Mouse (Mus musculus) stomach, embryonic 16.5 days (tissue): ENCODE data around the gene Satb2. TPM values are rescaled to one million over a fixed set of nuclear protein-coding genes. Genes with fewer than 3 reads are reported as not detected.
"Not testable (repeated sequence)": the region's sequence is repeated elsewhere in the genome, so short reads cannot be mapped to it uniquely, and the experiment has no call there.

Experiments used
- ATAC-seq: fragments of 200-750 bp; cut with Nextera tagmentation; 2 replicates; pipeline ENCODE4 v1.8.0; 2017; ENCODE audit warnings: moderate number of reproducible peaks, moderate TSS enrichment; ENCODE audit not compliant: insufficient read depth, low FRiP score
- H3K27ac ChIP-seq: fragments of 300-500 bp; sonication (generic); 2 replicates; pipeline ENCODE4 v1.5.1; 2014; ENCODE audit warnings: low read length
- H3K27me3 ChIP-seq: fragments of 300-500 bp; sonication (generic); 2 replicates; pipeline ENCODE4 v1.6.1; 2014; ENCODE audit warnings: low read length, control low read depth, mixed read lengths; ENCODE audit not compliant: control insufficient read depth, insufficient read depth
- H3K36me3 ChIP-seq: fragments of 300-500 bp; sonication (generic); 2 replicates; pipeline ENCODE4 v1.6.1; 2014; ENCODE audit warnings: low read length; ENCODE audit not compliant: control insufficient read depth, insufficient read depth
- H3K4me1 ChIP-seq: fragments of 300-500 bp; sonication (generic); 2 replicates; pipeline ENCODE4 v1.6.1; 2014; ENCODE audit warnings: low read length, control low read depth, mixed read lengths; ENCODE audit not compliant: control insufficient read depth, insufficient read depth
- H3K4me2 ChIP-seq: fragments of 300-500 bp; sonication (generic); 2 replicates; pipeline ENCODE4 v1.6.1; 2014; ENCODE audit warnings: low read depth, low read length, mixed read lengths
- H3K4me3 ChIP-seq: fragments of 300-500 bp; sonication (generic); replicated peaks from 2 replicates; pipeline ENCODE4 v1.5.1; 2014; ENCODE audit warnings: mild to moderate bottlenecking, low read length
- H3K9ac ChIP-seq: fragments of 300-500 bp; sonication (generic); 2 replicates; pipeline ENCODE4 v1.6.1; 2014; ENCODE audit warnings: low read length
- H3K9me3 ChIP-seq: fragments of 300-500 bp; sonication (generic); replicated peaks from 2 replicates; pipeline ENCODE4 v1.6.1; 2016; ENCODE audit warnings: low read length, control low read depth; ENCODE audit not compliant: control insufficient read depth
- WGBS: fragments of 180-500 bp; shearing (Covaris S2); extraction: QIAGEN DNeasy Blood & Tissue Kit; methylation state at CpG from one replicate; pipeline ENCODE4 v1.1.7; 2014; 5-methylcytosine and 5-hydroxymethylcytosine counted together
- polyA plus RNA-seq: library from polyadenylated mRNA; unstranded; fragments of >200 nt; fragmentation: Nextera tagmentation; extraction: Ambion mirVana; gene quantifications from 2 replicates; pipeline ENCODE4 v1.2.1, GENCODE M21; 2015

Gene Satb2
- polyA plus RNA-seq, 1 experiment from 2014 or later, result 0.31 TPM

GRCm38 (mm10) chr1:56811486-56811885, 167.0 kb downstream of the Satb2 start:
- Histone ChIP-seq H3K4me2 (no peak overlapping the region), H3K4me3 (no peak overlapping the region), H3K27ac (no peak overlapping the region), H3K9me3 (no peaks in the 10 kb centered on the region), H3K9ac (no peak overlapping the region), H3K36me3 (no peaks in the 10 kb centered on the region), H3K27me3 (no peaks in the 10 kb centered on the region), H3K4me1 (no peaks in the 10 kb centered on the region)
- 89% methylated on average over 3 of the region's 3 CpGs for WGBS
- ATAC-seq, result no peak

DNA sequence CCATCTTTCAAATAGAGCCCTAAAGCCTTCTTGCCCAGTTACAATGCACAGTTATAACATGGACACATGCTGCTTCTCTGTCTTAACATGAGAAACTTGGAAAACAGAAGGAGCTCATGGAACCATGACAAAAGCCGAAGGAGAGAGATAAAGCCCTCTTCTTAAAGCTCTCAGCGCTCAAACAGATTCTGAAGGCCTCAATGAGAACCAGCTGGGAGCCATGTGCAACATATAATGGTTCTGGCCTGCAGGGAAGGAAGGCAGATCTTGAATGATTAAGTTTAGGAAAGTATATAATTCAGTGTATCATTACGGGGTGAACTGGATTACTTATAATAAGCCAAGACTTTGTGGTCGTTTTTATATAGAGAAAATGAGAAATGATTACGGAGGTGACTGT, 172.4 kb downstream of the Satb2 start:
- Histone ChIP-seq H3K9ac (no peak overlapping the region), H3K27ac (no peak overlapping the region), H3K36me3 (no peaks in the 10 kb centered on the region), H3K27me3 (no peaks in the 10 kb centered on the region), H3K4me3 (no peak overlapping the region), H3K4me1 (no peaks in the 10 kb centered on the region), H3K4me2 (no peak overlapping the region), H3K9me3 (no peaks in the 10 kb centered on the region)
- no peak for ATAC-seq
- 70% methylated on average over 5 of the region's 5 CpGs for WGBS

DNA sequence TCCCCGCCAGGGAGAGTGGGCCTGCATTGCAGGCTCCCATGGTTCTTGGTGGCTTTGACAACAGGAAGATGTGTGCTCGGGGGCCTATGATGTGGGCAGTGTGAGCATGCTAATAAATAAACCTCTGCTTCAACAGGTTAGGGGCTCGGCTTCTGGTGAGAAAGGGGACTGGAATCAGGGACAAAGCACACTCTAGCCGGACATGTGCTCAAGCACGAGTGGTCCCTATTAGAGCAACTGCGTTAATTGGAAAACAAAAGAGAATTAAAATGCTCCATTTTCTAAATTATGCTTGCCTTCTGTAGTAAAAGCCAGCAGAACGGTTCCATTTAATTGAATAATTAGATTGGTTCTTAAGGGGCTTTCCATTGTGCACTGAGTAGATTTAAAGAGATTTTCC, 177.8 kb downstream of the Satb2 start:
- Histone ChIP-seq H3K27me3 (no peaks in the 10 kb centered on the region), H3K9me3 (no peaks in the 10 kb centered on the region), H3K36me3 (no peaks in the 10 kb centered on the region), H3K27ac (no peak overlapping the region), H3K4me1 (no peaks in the 10 kb centered on the region), H3K4me2 (no peak overlapping the region), H3K9ac (no peak overlapping the region), H3K4me3 (no peak overlapping the region)
- ATAC-seq, result no peak
- WGBS, result 87% methylated on average over 7 of the region's 7 CpGs

DNA sequence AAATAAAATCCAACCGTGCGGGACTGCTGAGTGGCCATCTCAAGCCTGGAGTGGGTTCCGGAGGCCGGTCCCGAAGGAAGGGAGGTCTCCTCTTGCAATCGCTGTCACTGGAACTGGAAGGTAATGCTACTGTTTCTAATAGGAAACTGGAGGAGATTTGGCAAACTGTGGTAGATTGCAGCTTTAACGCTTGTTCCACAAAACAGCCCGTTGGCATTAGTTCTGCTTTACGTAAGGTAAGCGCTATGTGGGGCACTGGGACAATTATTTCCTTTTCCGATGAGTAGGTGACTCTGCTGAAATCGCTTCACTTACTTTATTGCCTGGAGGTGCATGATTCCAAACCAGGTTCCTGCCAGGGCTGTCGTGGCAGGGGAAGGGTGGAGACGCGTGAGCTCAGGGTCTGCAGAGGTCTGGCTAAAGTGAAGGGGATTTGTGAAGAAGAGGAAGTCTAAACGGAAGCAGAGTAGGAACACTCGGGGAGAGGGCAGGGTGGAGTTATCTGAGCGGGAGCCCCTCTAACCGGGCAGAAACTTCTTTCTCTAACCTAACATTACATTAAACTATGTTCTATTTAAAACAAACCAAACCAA, 183.3 kb downstream of the Satb2 start:
- ATAC-seq, result no peak
- H3K4me3 ChIP-seq, result no peak overlapping the region
- H3K27me3 ChIP-seq, result no peaks in the 10 kb centered on the region
- H3K9ac ChIP-seq, result no peak overlapping the region
- no peak overlapping the region for H3K4me2 ChIP-seq
- no peaks in the 10 kb centered on the region for H3K4me1 ChIP-seq
- no peak overlapping the region for H3K27ac ChIP-seq
- WGBS, result 81% methylated on average over 19 of the region's 19 CpGs
- no peaks in the 10 kb centered on the region for H3K36me3 ChIP-seq
- no peaks in the 10 kb centered on the region for H3K9me3 ChIP-seq

DNA sequence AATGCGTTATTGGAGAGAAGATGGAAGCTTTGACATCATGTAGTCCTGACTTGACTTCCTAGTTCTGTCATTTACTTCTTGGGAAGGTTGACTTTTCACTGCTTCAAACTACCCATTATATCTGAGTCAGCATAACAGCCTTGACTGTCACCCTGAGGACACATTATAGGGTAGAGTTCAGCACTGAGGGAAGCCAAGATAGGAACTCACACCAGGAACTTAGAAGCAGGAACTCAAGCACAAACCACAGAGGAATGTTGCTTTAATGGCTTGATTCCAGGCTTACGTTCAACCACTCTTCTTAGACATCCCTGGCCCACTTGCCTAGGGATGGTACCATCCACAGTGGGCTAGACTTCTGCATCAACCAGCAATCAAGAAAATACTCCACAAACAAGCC, 188.8 kb downstream of the Satb2 start:
- 75% methylated on average over 2 of the region's 2 CpGs for WGBS
- no peak for ATAC-seq
- H3K9me3 ChIP-seq, result no peaks in the 10 kb centered on the region
- H3K4me1 ChIP-seq, result no peaks in the 10 kb centered on the region
- H3K9ac ChIP-seq, result no peak overlapping the region
- no peak overlapping the region for H3K27ac ChIP-seq
- H3K36me3 ChIP-seq, result no peaks in the 10 kb centered on the region
- no peaks in the 10 kb centered on the region for H3K27me3 ChIP-seq
- H3K4me3 ChIP-seq, result no peak overlapping the region
- no peak overlapping the region for H3K4me2 ChIP-seq

- H3K4me2 ChIP-seq, H3K4me3 ChIP-seq, H3K9ac ChIP-seq, H3K27me3 ChIP-seq, H3K9me3 ChIP-seq, H3K4me1 ChIP-seq, H3K36me3 ChIP-seq, H3K27ac ChIP-seq: not testable (repeated sequence)
- peak; percentile 79 for ATAC-seq
- WGBS, result 91% methylated on average over 13 of the region's 13 CpGs
These were observed 196.3 kb downstream of the Satb2 start for GRCm38 (mm10) chr1:56782139-56782538.

GRCm38 (mm10) chr1:56764205-56764604, 214.2 kb downstream of the Satb2 start:
- H3K4me2 ChIP-seq, result no peak overlapping the region
- H3K4me1 ChIP-seq, result no peaks in the 10 kb centered on the region
- H3K9me3 ChIP-seq, result no peaks in the 10 kb centered on the region
- no peak overlapping the region for H3K4me3 ChIP-seq
- H3K27me3 ChIP-seq, result no peaks in the 10 kb centered on the region
- H3K36me3 ChIP-seq, result no peaks in the 10 kb centered on the region
- WGBS, result 83% methylated on average over 1 of the region's 1 CpGs
- H3K9ac ChIP-seq, result no peak overlapping the region
- ATAC-seq, result no peak
- H3K27ac ChIP-seq, result no peak overlapping the region

DNA sequence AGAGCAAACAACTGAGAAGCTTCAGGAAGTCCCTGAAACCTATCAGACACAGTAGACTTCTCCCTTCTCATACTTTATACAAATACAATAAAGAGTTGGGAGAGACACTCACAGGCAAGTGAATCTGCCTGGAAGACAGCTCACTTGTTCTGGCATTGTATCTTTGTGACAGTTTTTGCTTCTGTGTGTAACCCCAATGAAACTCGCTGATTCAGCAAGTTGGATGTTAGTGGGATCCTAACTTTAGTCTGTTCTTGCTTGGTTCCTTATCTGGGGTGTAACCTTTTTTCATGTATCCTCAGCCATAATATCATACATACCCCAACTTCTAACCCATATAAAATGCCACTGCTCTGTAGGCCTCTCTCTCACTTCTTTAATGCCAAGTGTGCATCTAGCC, 216.9 kb downstream of the Satb2 start:
- WGBS, result 88% methylated on average over 1 of the region's 1 CpGs
- H3K9me3 ChIP-seq, result no peaks in the 10 kb centered on the region
- H3K4me3 ChIP-seq, result no peak overlapping the region
- no peaks in the 10 kb centered on the region for H3K4me1 ChIP-seq
- no peak overlapping the region for H3K9ac ChIP-seq
- no peaks in the 10 kb centered on the region for H3K27me3 ChIP-seq
- no peak for ATAC-seq
- H3K36me3 ChIP-seq, result no peaks in the 10 kb centered on the region
- no peak overlapping the region for H3K27ac ChIP-seq
- H3K4me2 ChIP-seq, result no peak overlapping the region

DNA sequence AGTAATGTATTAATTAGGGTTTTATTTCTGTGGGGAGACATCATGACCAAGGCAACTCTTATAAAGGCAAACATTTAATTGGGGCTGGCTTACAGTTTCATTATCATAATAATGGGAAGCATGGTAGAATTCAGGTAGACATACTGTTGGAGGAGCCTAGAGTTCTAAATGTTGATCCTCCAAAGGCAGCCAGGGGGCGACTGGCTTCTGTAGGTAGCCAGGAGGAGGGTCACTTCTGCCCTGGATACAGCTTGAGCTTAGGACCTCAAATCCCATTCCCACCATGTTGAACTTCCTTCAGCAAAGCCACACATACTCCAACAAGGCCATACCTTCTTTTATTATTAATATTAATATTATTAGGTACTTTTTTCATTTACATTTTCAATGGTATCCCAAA, 225.2 kb downstream of the Satb2 start:
- Histone ChIP-seq H3K9me3 (no peaks in the 10 kb centered on the region), H3K4me1 (no peaks in the 10 kb centered on the region), H3K36me3 (no peaks in the 10 kb centered on the region), H3K9ac (no peak overlapping the region), H3K27ac (no peak overlapping the region), H3K4me2 (no peak overlapping the region), H3K4me3 (no peak overlapping the region), H3K27me3 (no peaks in the 10 kb centered on the region)
- 43% methylated on average over 1 of the region's 1 CpGs for WGBS
- no peak for ATAC-seq

GRCm38 (mm10) chr1:56750693-56751092, 227.8 kb downstream of the Satb2 start:
- ATAC-seq, result no peak
- Histone ChIP-seq H3K27me3 (no peaks in the 10 kb centered on the region), H3K4me1 (no peaks in the 10 kb centered on the region), H3K36me3 (no peaks in the 10 kb centered on the region), H3K4me3 (no peak overlapping the region), H3K27ac (no peak overlapping the region), H3K9ac (no peak overlapping the region), H3K9me3 (no peaks in the 10 kb centered on the region), H3K4me2 (no peak overlapping the region)
- 85% methylated on average over 2 of the region's 2 CpGs for WGBS
